Mouse (Mus musculus) G1E (cell line): Measurements from ENCODE around the gene Dynlrb2.

Source experiments
- CTCF ChIP-seq: IDR thresholded peaks from 2 replicates; pipeline ENCODE4 v1.5.1; 2012; ENCODE audit warnings: low read depth, low read length, inconsistent platforms, mixed read lengths
- GATA1 ChIP-seq: IDR thresholded peaks from 2 replicates; pipeline ENCODE4 v1.6.1; 2012; ENCODE audit warnings: borderline replicate concordance, low read length, inconsistent platforms, mixed read lengths
- GATA2 ChIP-seq: IDR thresholded peaks from 2 replicates; pipeline ENCODE4 v1.6.1; 2012; ENCODE audit warnings: low read depth, low read length, inconsistent platforms, borderline replicate concordance
- POLR2AphosphoS5 ChIP-seq: IDR thresholded peaks from 2 replicates; pipeline ENCODE4 v1.6.1; 2012; ENCODE audit warnings: low read depth, low read length, inconsistent platforms; ENCODE audit not compliant: insufficient replicate concordance
- TAL1 ChIP-seq: conservative IDR thresholded peaks from 2 replicates; pipeline ENCODE4 v1.6.1; 2012; ENCODE audit warnings: low read depth, low read length, inconsistent platforms, mixed read lengths

DNA sequence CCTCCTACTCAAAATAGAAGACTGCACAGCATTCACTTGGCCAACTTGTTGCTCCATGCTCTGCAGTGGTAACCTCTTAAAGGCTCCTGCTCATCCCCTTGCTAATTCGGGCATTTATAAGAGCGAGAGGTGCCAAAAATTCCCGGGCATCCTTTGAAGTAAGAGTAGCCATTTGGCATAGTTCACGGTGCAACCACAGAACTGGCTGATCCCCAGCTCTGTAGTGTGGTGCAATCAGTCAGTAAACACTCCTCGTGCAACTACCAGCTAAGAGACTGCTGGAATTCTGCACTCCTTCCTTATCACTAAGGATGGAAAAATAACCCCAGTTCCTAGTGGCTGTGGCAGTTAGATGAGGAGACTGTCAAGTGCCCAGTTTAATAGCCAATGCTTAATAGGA is 3.9 kb downstream of the Dynlrb2 start:
- TF ChIP-seq POLR2AphosphoS5 (no peak), CTCF (no peak), GATA1 (no peak), TAL1 (no peak), GATA2 (no peak)
